ENCODE assay signal across 8 mouse cellular contexts in genomic region chr5:120605688-120606087, GRCm38 (mm10). TPM values are rescaled to one million over a fixed set of nuclear protein-coding genes. Genes with fewer than 3 reads are reported as not detected.
DNase-seq lines count a peak whose midpoint lies in the region; ATAC-seq and TF ChIP-seq lines count a peak whose summit lies in the region.

No protein-coding gene starts in this region.

- peaks cover 15% of the 10 kb centered on the region; the same call in 1 of the 2 replicates for H3K36me3 ChIP-seq in ES-E14 (ENCODE audit: control insufficient read depth, insufficient read depth, low read length, poor library complexity, severe bottlenecking)
- no peaks in the 10 kb centered on the region for H3K36me3 ChIP-seq in forebrain, embryonic 14.5 days (ENCODE audit: control insufficient read depth, insufficient read depth, low read length)
- peaks cover 5% of the 10 kb centered on the region for H3K36me3 ChIP-seq in neural tube, embryonic 15.5 days

- peaks cover 6 to 16% of the 10 kb centered on the region in 2 experiments; a peak in 3 of 4 replicates for H3K4me1 ChIP-seq in ES-E14 (ENCODE audit: control insufficient read depth in 2 of 2, insufficient read depth in 2 of 2, low read length in 2 of 2, poor library complexity in 1 of 2)
- H3K4me1 ChIP-seq in forebrain, embryonic 14.5 days (ENCODE audit: control insufficient read depth, insufficient read depth, low read length): peaks cover 2% of the 10 kb centered on the region; the same call in 1 of the 2 replicates
- peaks cover 3% of the 10 kb centered on the region; the same call in 1 of the 2 replicates for H3K4me1 ChIP-seq in lung, adult 2 months (ENCODE audit: control insufficient read depth, insufficient read depth, low read length)
- H3K4me1 ChIP-seq in neural tube, embryonic 15.5 days: peaks cover 22% of the 10 kb centered on the region

- in situ Hi-C loops in ES-E14 (cut with MboI; ENCODE audit: low sequenced_read_pairs in 2 of 2, unreplicated experiment in 2 of 2): no loop called here

- TF ChIP-seq CTCF in lung, adult 2 months (IDR thresholded peaks at IDR 0.05; ENCODE audit: insufficient read depth, low read length): peak; percentile 80

- no peak overlapping the region; the same call in 1 of the 2 replicates for H3K27ac ChIP-seq in ES-E14 (ENCODE audit: insufficient read depth, low read depth, low read length, poor library complexity, severe bottlenecking)
- H3K27ac ChIP-seq in forebrain, embryonic 14.5 days (ENCODE audit: low read depth, low read length): no peak overlapping the region
- peak overlapping the region; percentile 74 for H3K27ac ChIP-seq in neural tube, embryonic 15.5 days (replicated peaks)

- ATAC-seq in forebrain, embryonic 14.5 days: peak; percentile 79
- ATAC-seq in neural tube, embryonic 15.5 days (ENCODE audit: low FRiP score): peak; percentile 84

- WGBS in forebrain, embryonic 14.5 days: 1% methylated on average over 8 of the region's 8 CpGs
- WGBS in lung, adult 2 months: 1% methylated on average over 8 of the region's 8 CpGs
- WGBS in neural tube, embryonic 15.5 days: 3% methylated on average over 8 of the region's 8 CpGs

- no peaks in the 10 kb centered on the region for H3K27me3 ChIP-seq in forebrain, embryonic 14.5 days (replicated peaks; ENCODE audit: control insufficient read depth, insufficient read depth, low read length)
- no peaks in the 10 kb centered on the region for H3K27me3 ChIP-seq in neural tube, embryonic 15.5 days (replicated peaks)

- no peaks in the 10 kb centered on the region for H3K9me3 ChIP-seq in ES-E14 (ENCODE audit: control insufficient read depth, insufficient read depth, low read depth, low read length)
- H3K9me3 ChIP-seq in forebrain, embryonic 14.5 days (replicated peaks; ENCODE audit: control insufficient read depth, low read length): no peaks in the 10 kb centered on the region
- no peaks in the 10 kb centered on the region for H3K9me3 ChIP-seq in neural tube, embryonic 15.5 days (replicated peaks)

- DNase-seq in ES-E14 (ENCODE audit: low read depth, low spot score): peak; percentile 97
- DNase-seq in cerebellum, adult 11 months: peak; percentile 91
- DNase-seq in forebrain, embryonic 14.5 days (ENCODE audit: low spot score): peak; percentile 97
- DNase-seq in heart, postnatal 36 days: peak; percentile 89 to 92
- DNase-seq in layer of hippocampus, adult 18-20 months (ENCODE audit: low spot score in 2 of 2): peak; percentile 84 to 95
- peak; percentile 84 for DNase-seq in lung, adult 2 months
- peak; percentile 95 for DNase-seq in testis, postnatal 10 days (ENCODE audit: low spot score)

- no peak for TF ChIP-seq POLR2A in lung, adult 2 months (IDR thresholded peaks at IDR 0.05; ENCODE audit: borderline replicate concordance, extremely low read depth, low read depth, low read length)

- intact Hi-C loops in heart, postnatal 36 days (cut with DNase I): loop anchor here (1.0 to 10.0 kb wide), 4 partner anchors 77 to 461 kb away; no protein-coding TSS in a partner anchor

- H3K4me3 ChIP-seq in ES-E14 (ENCODE audit: insufficient read depth in 1 of 2, low read depth in 1 of 2, low read length in 2 of 2, poor library complexity in 1 of 2, severe bottlenecking in 1 of 2): peak overlapping the region; percentile 50 to 70; a peak in 3 of 4 replicates
- H3K4me3 ChIP-seq in forebrain, embryonic 14.5 days (ENCODE audit: low read depth, low read length): peak overlapping the region; percentile 29
- H3K4me3 ChIP-seq in lung, adult 2 months (replicated peaks; ENCODE audit: extremely low read depth, low read depth, low read length): no peak overlapping the region
- H3K4me3 ChIP-seq in neural tube, embryonic 15.5 days (replicated peaks): peak overlapping the region; percentile 35

- no peak overlapping the region; the same call in 1 of the 2 replicates for H3K9ac ChIP-seq in ES-E14 (ENCODE audit: insufficient read depth, low read depth, low read length, poor library complexity, severe bottlenecking)
- peak overlapping the region; percentile 59; the same call in 1 of the 2 replicates for H3K9ac ChIP-seq in forebrain, embryonic 14.5 days (ENCODE audit: low read length)
- no peak overlapping the region for H3K9ac ChIP-seq in neural tube, embryonic 15.5 days (replicated peaks)

- peak overlapping the region; percentile 67 for H3K4me2 ChIP-seq in forebrain, embryonic 14.5 days (ENCODE audit: low read length)
- H3K4me2 ChIP-seq in neural tube, embryonic 15.5 days: peak overlapping the region; percentile 65

TF ChIP-seq in ES-E14, 5 proteins besides CTCF, POLR2A, EP300 and RAD21:
- TF ChIP-seq ZNF384 (IDR thresholded peaks at IDR 0.05; ENCODE audit: low read depth, low read length) (no peak), MAFK (IDR thresholded peaks at IDR 0.05; ENCODE audit: insufficient read depth, low read depth, low read length) (no peak), ZC3H11A (IDR thresholded peaks at IDR 0.05; ENCODE audit: borderline replicate concordance, low read depth, low read length) (0 out of 2 replicates have a peak, but pooled peaks have one; percentile 11), HCFC1 (IDR thresholded peaks at IDR 0.05; ENCODE audit: borderline replicate concordance, insufficient read depth, low read length) (no peak), CHD2 (IDR thresholded peaks at IDR 0.05; ENCODE audit: low read depth, low read length) (no peak)

RNA-seq across cellular contexts. Expression of gene Rita1, which starts 6.7 kb away (rescaled TPM):
- total RNA-seq in ES-E14 (2012; rRNA removed): 20.6 and 23.7 TPM in 2 replicates
- polyA plus RNA-seq in forebrain, embryonic 14.5 days (2014; fragmentation: Nextera tagmentation; extraction: Ambion mirVana): 15.9 and 18.3 TPM in 2 replicates
- total RNA-seq in heart, postnatal 36 days (2021): 10 to 100 TPM; 15.0 to 17.1 TPM
- 10 to 100 TPM; 27.5 to 29.5 TPM for total RNA-seq in layer of hippocampus, adult 18-20 months (2021)
- 15.7 and 15.8 TPM in 2 replicates for polyA plus RNA-seq in lung, adult 2 months (2012; rRNA removed)
- polyA plus RNA-seq in neural tube, embryonic 15.5 days (2015; fragmentation: Nextera tagmentation; extraction: Ambion mirVana): 29.4 and 34.0 TPM in 2 replicates

RNA-seq across cellular contexts. Expression of gene Ddx54, which starts 6.9 kb away (rescaled TPM):
- total RNA-seq in ES-E14 (2012; rRNA removed): 90.7 and 108 TPM in 2 replicates
- 26.9 and 33.1 TPM in 2 replicates for polyA plus RNA-seq in forebrain, embryonic 14.5 days (2014; fragmentation: Nextera tagmentation; extraction: Ambion mirVana)
- total RNA-seq in heart, postnatal 36 days (2021): 10 to 100 TPM; 22.2 to 24.3 TPM
- 10 to 100 TPM; 39.3 to 40.5 TPM for total RNA-seq in layer of hippocampus, adult 18-20 months (2021)
- polyA plus RNA-seq in lung, adult 2 months (2012; rRNA removed): 37.2 and 39.2 TPM in 2 replicates
- 35.7 and 42.0 TPM in 2 replicates for polyA plus RNA-seq in neural tube, embryonic 15.5 days (2015; fragmentation: Nextera tagmentation; extraction: Ambion mirVana)

RNA-seq across cellular contexts. Expression of gene Iqcd, which starts 16.9 kb away (rescaled TPM):
- 0.16 TPM in 1 of 2 replicates, not detected in the other for total RNA-seq in ES-E14 (2012; rRNA removed)
- 2.0 and 2.4 TPM in 2 replicates for polyA plus RNA-seq in forebrain, embryonic 14.5 days (2014; fragmentation: Nextera tagmentation; extraction: Ambion mirVana)
- total RNA-seq in heart, postnatal 36 days (2021): not detected
- 1 to 10 TPM in 1 of 2 experiments, under 1 TPM in 1; 0.99 to 1.0 TPM for total RNA-seq in layer of hippocampus, adult 18-20 months (2021)
- 2.0 and 2.4 TPM in 2 replicates for polyA plus RNA-seq in lung, adult 2 months (2012; rRNA removed)
- polyA plus RNA-seq in neural tube, embryonic 15.5 days (2015; fragmentation: Nextera tagmentation; extraction: Ambion mirVana): 1.3 and 1.5 TPM in 2 replicates

RNA-seq across cellular contexts. Expression of gene Tpcn1, which starts 17.2 kb away (rescaled TPM):
- 14.2 and 14.9 TPM in 2 replicates for total RNA-seq in ES-E14 (2012; rRNA removed)
- 10.5 and 13.3 TPM in 2 replicates for polyA plus RNA-seq in forebrain, embryonic 14.5 days (2014; fragmentation: Nextera tagmentation; extraction: Ambion mirVana)
- total RNA-seq in heart, postnatal 36 days (2021): 10 to 100 TPM; 32.5 to 36.0 TPM
- 10 to 100 TPM; 33.9 to 37.0 TPM for total RNA-seq in layer of hippocampus, adult 18-20 months (2021)
- 75.8 and 89.2 TPM in 2 replicates for polyA plus RNA-seq in lung, adult 2 months (2012; rRNA removed)
- 20.9 and 21.7 TPM in 2 replicates for polyA plus RNA-seq in neural tube, embryonic 15.5 days (2015; fragmentation: Nextera tagmentation; extraction: Ambion mirVana)

RNA-seq across cellular contexts. Expression of gene Cfap73, which starts 28.3 kb away (rescaled TPM):
- not detected in 2 replicates for total RNA-seq in ES-E14 (2012; rRNA removed)
- 0.19 and 0.57 TPM in 2 replicates for polyA plus RNA-seq in forebrain, embryonic 14.5 days (2014; fragmentation: Nextera tagmentation; extraction: Ambion mirVana)
- total RNA-seq in heart, postnatal 36 days (2021): not detected
- total RNA-seq in layer of hippocampus, adult 18-20 months (2021): under 1 TPM; 0.61 to 0.82 TPM
- 1.6 TPM in 2 replicates for polyA plus RNA-seq in lung, adult 2 months (2012; rRNA removed)
- polyA plus RNA-seq in neural tube, embryonic 15.5 days (2015; fragmentation: Nextera tagmentation; extraction: Ambion mirVana): 0.33 and 0.80 TPM in 2 replicates
